Mouse (Mus musculus) telencephalon, adult 2 months (tissue): Measurements from ENCODE around the gene Lrrc40.
"Not testable (repeated sequence)": the region's sequence is repeated elsewhere in the genome, so short reads cannot be mapped to it uniquely, and the experiment has no call there.

ENCODE experiments used
- DNase-seq: peaks from one replicate; pipeline ENCODE4 v3.0.0-alpha.2; 2011; ENCODE audit warnings: low read depth, low spot score

Gene Lrrc40

GRCm38 (mm10) chr3:158091601-158092000 lies 55.1 kb downstream of the Lrrc40 start:
- DNase-seq: peak; percentile 69

GRCm38 (mm10) chr3:158093919-158094318 lies 57.5 kb downstream of the Lrrc40 start:
- DNase-seq: no peak

- DNase-seq: not testable (repeated sequence)
These were observed 65.6 kb downstream of the Lrrc40 start for GRCm38 (mm10) chr3:158102043-158102442.

- not testable (repeated sequence) for DNase-seq
These were observed 66.1 kb downstream of the Lrrc40 start for GRCm38 (mm10) chr3:158102530-158102929.

GRCm38 (mm10) chr3:158103467-158103866 lies 67.0 kb downstream of the Lrrc40 start:
- no peak for DNase-seq

GRCm38 (mm10) chr3:158105260-158105659 lies 68.8 kb downstream of the Lrrc40 start:
- DNase-seq: no peak
